Mouse (Mus musculus) brain, embryonic 14.5 days (tissue): Measurements from ENCODE around the gene Dnmt3a.

Experiments
- CTCF ChIP-seq: fragments of 200-500 bp; IDR thresholded peaks from 2 replicates; pipeline ENCODE4 v1.5.1; 2012; ENCODE audit warnings: inconsistent platforms, mild to moderate bottlenecking, moderate library complexity, borderline replicate concordance; ENCODE audit not compliant: insufficient read depth, insufficient read length; ENCODE audit errors: extremely low read depth
- POLR2A ChIP-seq: fragments of 200-500 bp; IDR thresholded peaks from 2 replicates; pipeline ENCODE4 v1.6.1; 2012; ENCODE audit warnings: mild to moderate bottlenecking, inconsistent platforms, borderline replicate concordance; ENCODE audit not compliant: poor library complexity, insufficient read depth, insufficient read length, severe bottlenecking; ENCODE audit errors: extremely low read depth

GRCm38 (mm10) chr12:3860005-3860404 lies 54.2 kb downstream of the Dnmt3a start:
- no peak for TF ChIP-seq CTCF
- no peak for TF ChIP-seq POLR2A
